Comparison of ENCODE assay signal across 8 mouse cellular contexts in genomic region chr11:95853684-95854083, GRCm38 (mm10). TPM values are rescaled to one million over a fixed set of nuclear protein-coding genes. Genes with fewer than 3 reads are reported as not detected.
A peak's percentile ranks its signal among the peaks of the same experiment; 100 is the strongest.
DNase-seq lines count a peak whose midpoint lies in the region; ATAC-seq and TF ChIP-seq lines count a peak whose summit lies in the region.

No protein-coding gene starts in this region.

- no peaks in the 10 kb centered on the region; the same call in 1 of the 2 replicates for H3K27me3 ChIP-seq in kidney, embryonic 14.5 days (ENCODE audit: control insufficient read depth, insufficient read depth, low read length)
- no peaks in the 10 kb centered on the region for H3K27me3 ChIP-seq in midbrain, embryonic 10.5 days (ENCODE audit: low read depth, poor library complexity, severe bottlenecking)

- H3K4me2 ChIP-seq in kidney, embryonic 14.5 days (replicated peaks; ENCODE audit: low read depth, low read length), result no peak overlapping the region

- H3K4me3 ChIP-seq in kidney, embryonic 14.5 days (ENCODE audit: low read length), result no peak overlapping the region
- H3K4me3 ChIP-seq in lung, adult 2 months (replicated peaks; ENCODE audit: extremely low read depth, low read depth, low read length), result no peak overlapping the region
- H3K4me3 ChIP-seq in midbrain, embryonic 10.5 days, result no peak overlapping the region

- no peak overlapping the region for H3K27ac ChIP-seq in kidney, embryonic 14.5 days (ENCODE audit: low read depth, low read length)
- no peak overlapping the region for H3K27ac ChIP-seq in midbrain, embryonic 10.5 days (replicated peaks)

- no peak overlapping the region for H3K9ac ChIP-seq in kidney, embryonic 14.5 days (ENCODE audit: low read depth, low read length)

- peak; percentile 97 for TF ChIP-seq CTCF in lung, adult 2 months (IDR thresholded peaks at IDR 0.05; ENCODE audit: insufficient read depth, low read length)

- 0 out of 2 replicates have a peak, but pooled peaks cover 5% of the 10 kb centered on the region for H3K4me1 ChIP-seq in kidney, embryonic 14.5 days (ENCODE audit: control insufficient read depth, insufficient read depth, low read length)
- H3K4me1 ChIP-seq in lung, adult 2 months (ENCODE audit: control insufficient read depth, insufficient read depth, low read length), result no peaks in the 10 kb centered on the region
- H3K4me1 ChIP-seq in midbrain, embryonic 10.5 days, result peaks cover 10% of the 10 kb centered on the region

- 64% methylated on average over 5 of the region's 5 CpGs for WGBS in kidney, embryonic 14.5 days
- WGBS in lung, adult 2 months, result 31% methylated on average over 5 of the region's 5 CpGs
- WGBS in midbrain, embryonic 10.5 days, result 67% methylated on average over 5 of the region's 5 CpGs

- TF ChIP-seq POLR2A in lung, adult 2 months (IDR thresholded peaks at IDR 0.05; ENCODE audit: borderline replicate concordance, extremely low read depth, low read depth, low read length), result no peak

- H3K9me3 ChIP-seq in kidney, embryonic 14.5 days (ENCODE audit: control insufficient read depth, low read length), result no peaks in the 10 kb centered on the region
- peaks cover 8% of the 10 kb centered on the region; the same call in 1 of the 2 replicates for H3K9me3 ChIP-seq in midbrain, embryonic 10.5 days (replicated peaks)

- ATAC-seq in kidney, embryonic 14.5 days (ENCODE audit: low FRiP score, low TSS enrichment), result no peak

- no peaks in the 10 kb centered on the region for H3K36me3 ChIP-seq in kidney, embryonic 14.5 days (ENCODE audit: control insufficient read depth, insufficient read depth, low read length)
- no peaks in the 10 kb centered on the region for H3K36me3 ChIP-seq in midbrain, embryonic 10.5 days

- peak; percentile 53 for DNase-seq in kidney, adult 11 months
- DNase-seq in CD8-positive naive resting alpha-beta T cell, adult 2 months (ENCODE audit: low read depth in 2 of 2, low spot score in 2 of 2), result peak; percentile 48 to 65
- peak; percentile 83 for DNase-seq in adrenal gland, postnatal 10 days
- peak; percentile 35 to 56 for DNase-seq in gastrocnemius, adult 8-10 months (ENCODE audit: low spot score in 2 of 2)
- peak; percentile 73 for DNase-seq in lung, adult 2 months
- peak; percentile 81 for DNase-seq in testis, postnatal 10 days (ENCODE audit: low spot score)
- DNase-seq in midbrain, embryonic 10.5 days (ENCODE audit: low spot score), result no peak

RNA-seq across cellular contexts. Expression of gene Abi3, which starts 11.4 kb away (rescaled TPM):
- 3.9 and 9.8 TPM in 2 replicates for polyA plus RNA-seq in kidney, embryonic 14.5 days (2014; fragmentation: Nextera tagmentation; extraction: Ambion mirVana)
- total RNA-seq in adrenal gland, postnatal 10 days (2021), result 10 to 100 TPM; 11.5 to 14.8 TPM
- total RNA-seq in gastrocnemius, adult 8-10 months (2022), result 1 to 10 TPM in 3 of 4 experiments, under 1 TPM in 1; 0.77 to 2.2 (median 1.5) TPM
- polyA plus RNA-seq in lung, adult 2 months (2012; rRNA removed), result 141 and 169 TPM in 2 replicates
- 3.5 and 3.6 TPM in 2 replicates for polyA plus RNA-seq in midbrain, embryonic 10.5 days (2016; fragmentation: Nextera tagmentation; extraction: Ambion mirVana)

RNA-seq across cellular contexts. Expression of gene Gngt2, which starts 16.7 kb away (rescaled TPM):
- 19.5 and 26.0 TPM in 2 replicates for polyA plus RNA-seq in kidney, embryonic 14.5 days (2014; fragmentation: Nextera tagmentation; extraction: Ambion mirVana)
- 10 to 100 TPM; 21.9 to 22.9 TPM for total RNA-seq in adrenal gland, postnatal 10 days (2021)
- 1 to 10 TPM; 2.3 to 4.0 (median 2.8) TPM for total RNA-seq in gastrocnemius, adult 8-10 months (2022)
- polyA plus RNA-seq in lung, adult 2 months (2012; rRNA removed), result 18.1 and 31.9 TPM in 2 replicates
- 4.4 and 6.1 TPM in 2 replicates for polyA plus RNA-seq in midbrain, embryonic 10.5 days (2016; fragmentation: Nextera tagmentation; extraction: Ambion mirVana)

RNA-seq across cellular contexts. Expression of gene Phospho1, which starts 29.4 kb away (rescaled TPM):
- not detected in 2 replicates for polyA plus RNA-seq in kidney, embryonic 14.5 days (2014; fragmentation: Nextera tagmentation; extraction: Ambion mirVana)
- 100 to 1,000 TPM; 204 to 243 TPM for total RNA-seq in adrenal gland, postnatal 10 days (2021)
- total RNA-seq in gastrocnemius, adult 8-10 months (2022), result 100 to 1,000 TPM; 341 to 419 (median 369) TPM
- 85.8 and 128 TPM in 2 replicates for polyA plus RNA-seq in lung, adult 2 months (2012; rRNA removed)
- polyA plus RNA-seq in midbrain, embryonic 10.5 days (2016; fragmentation: Nextera tagmentation; extraction: Ambion mirVana), result 0.30 TPM in 1 of 2 replicates, not detected in the other

Comparison
In these comparisons a context has a peak if more than half of its experiments do, and no peak if none do; other contexts are left out.
1. RNA of gene Abi3, which starts 11.4 kb away (polyA plus RNA-seq): 141 to 169 TPM in lung, adult 2 months; 3.9 to 9.8 TPM in kidney, embryonic 14.5 days and 3.5 to 3.6 TPM in midbrain, embryonic 10.5 days; every median in the first group is over 10 times any median in the second.
2. RNA of gene Phospho1, which starts 29.4 kb away (polyA plus RNA-seq): 85.8 to 128 TPM in lung, adult 2 months; 0.30 TPM in midbrain, embryonic 10.5 days and not detected in kidney, embryonic 14.5 days; every median in the first group is over 10 times any median in the second.